Mouse (Mus musculus): ENCODE data around the gene Isg15. TPM values are rescaled to one million over a fixed set of nuclear protein-coding genes. Genes with fewer than 3 reads are reported as not detected.

Isg15 gene
- polyA plus RNA-seq, 1 experiment from 2014 or later: 0.79 TPM

DNA sequence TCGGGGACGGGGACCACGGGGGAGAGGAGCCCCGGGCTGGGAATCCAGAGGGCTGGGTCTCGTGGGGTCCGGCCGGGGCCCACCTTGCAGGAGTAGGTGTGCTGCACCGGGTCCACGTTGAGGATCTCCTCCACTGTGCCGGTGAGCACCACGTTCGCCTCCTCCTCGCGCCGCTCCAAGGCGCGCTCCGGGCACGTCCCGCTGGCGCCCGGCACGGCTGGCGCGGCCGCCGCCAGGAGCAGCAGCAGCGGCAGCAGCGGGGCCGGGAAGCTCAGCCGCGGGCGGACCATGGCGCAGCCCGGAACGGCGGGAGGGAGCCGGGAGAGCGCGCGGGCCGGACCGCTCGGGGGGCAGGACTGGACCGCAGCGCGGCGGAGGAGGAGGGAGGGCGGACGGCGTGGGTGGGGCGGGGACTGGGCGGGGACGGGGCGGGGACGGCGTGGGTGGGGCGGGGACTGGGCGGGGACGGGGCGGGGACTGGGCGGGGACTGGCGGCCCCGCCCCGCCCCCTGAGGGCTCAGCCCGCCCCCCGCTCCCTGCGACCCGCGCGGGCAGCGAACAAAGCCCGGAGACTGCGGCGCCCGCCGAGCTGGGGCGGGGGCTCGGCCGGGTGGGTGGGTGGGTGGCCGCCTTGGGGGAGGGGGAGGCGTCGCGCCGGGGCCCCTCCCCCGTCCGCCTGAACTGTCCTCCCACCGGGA, 3.3 kb downstream of the Isg15 start, which contains the start of gene Agrn:
Agrn (minus strand) TSS at position 358 of the 698 bp plus-strand sequence.
- WGBS: 0% methylated on average over 48 of the region's 88 CpGs
- peak within 1 kb of the TSS; percentile 95 for H3K9ac ChIP-seq
- H3K27ac ChIP-seq: peak within 1 kb of the TSS; percentile 97
- H3K4me1 ChIP-seq: peaks cover 48% of the 10 kb centered on the region
- peak within 1 kb of the TSS; percentile 88 for H3K4me3 ChIP-seq (replicated peaks)
- no peaks in the 10 kb centered on the region for H3K9me3 ChIP-seq
- ATAC-seq (ENCODE audit: low FRiP score): peak; percentile 83
- H3K36me3 ChIP-seq (replicated peaks): peaks cover 29% of the 10 kb centered on the region
- no peaks in the 10 kb centered on the region for H3K27me3 ChIP-seq
- peak within 1 kb of the TSS; percentile 93 for H3K4me2 ChIP-seq

DNA sequence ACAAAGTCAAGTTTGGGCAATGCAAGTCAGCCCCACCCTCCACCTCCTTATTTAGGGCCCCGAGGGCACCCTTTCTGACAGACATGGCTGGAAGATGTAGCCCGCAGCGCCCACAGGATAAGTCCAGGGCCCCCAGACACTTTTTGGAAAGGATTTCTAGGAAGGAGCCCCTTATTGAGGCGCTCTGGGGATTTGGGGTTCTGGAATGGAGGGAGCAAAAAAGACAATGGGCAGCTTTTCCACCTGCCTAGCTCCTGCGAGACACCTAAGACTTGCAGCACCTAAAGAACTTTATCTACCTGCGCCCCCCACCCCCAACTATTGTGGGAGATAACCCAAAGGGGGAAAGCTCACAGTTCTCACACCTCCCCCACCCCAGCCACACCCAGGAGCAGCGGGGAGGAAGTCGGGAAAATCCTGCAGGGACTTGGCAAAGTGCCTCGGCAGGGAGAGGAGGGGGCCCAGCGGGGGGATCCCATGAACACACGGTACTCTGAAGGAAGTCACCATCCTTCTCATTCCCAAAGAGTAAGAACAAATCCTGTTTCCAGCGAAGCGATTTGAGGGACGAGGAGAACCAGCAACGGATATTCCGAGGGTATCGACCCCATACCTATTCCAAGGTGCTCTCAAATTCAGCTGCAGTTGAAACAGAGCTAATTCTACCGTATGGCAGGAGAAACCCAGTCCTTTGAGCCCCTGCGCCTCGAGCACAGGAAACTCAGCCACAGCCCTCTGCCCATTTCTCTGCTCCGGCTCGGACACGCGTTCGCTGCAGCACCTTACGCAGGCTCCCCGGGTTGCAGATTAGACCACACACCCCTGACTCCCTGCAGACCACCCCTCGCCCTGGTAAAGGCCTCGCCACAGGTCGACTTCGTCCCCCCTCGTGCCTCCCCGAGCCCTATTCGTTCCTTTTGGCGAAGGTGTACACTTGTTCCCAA, 4.4 kb downstream of the Isg15 start:
- Histone ChIP-seq H3K9me3 (no peaks in the 10 kb centered on the region), H3K4me1 (peaks cover 56% of the 10 kb centered on the region)

DNA sequence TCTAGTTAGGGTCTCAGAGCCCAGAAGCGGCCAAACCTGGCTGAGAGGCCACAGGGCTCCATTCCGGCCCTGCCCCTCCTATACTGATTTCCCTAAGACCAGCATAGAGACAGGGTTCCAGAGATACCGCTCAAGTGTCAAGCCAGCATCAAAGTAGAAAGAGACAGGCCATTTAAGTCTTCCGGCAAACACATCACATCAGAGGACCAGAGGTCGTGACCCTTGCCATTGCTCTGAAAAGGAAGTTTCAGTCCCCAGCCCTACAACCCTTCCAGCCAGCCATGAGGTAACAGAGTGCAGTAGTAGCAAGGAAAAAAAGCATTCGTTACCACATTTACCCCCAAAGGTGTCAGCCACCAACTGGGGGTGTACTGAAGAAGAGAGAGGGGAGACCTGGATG, 6.3 kb downstream of the Isg15 start:
- Histone ChIP-seq H3K36me3 (replicated peaks) (peaks cover 55% of the 10 kb centered on the region), H3K27me3 (no peaks in the 10 kb centered on the region), H3K4me3 (replicated peaks) (0 out of 2 replicates have a peak overlapping the region, but pooled peaks have one; percentile 1), H3K27ac (no peak overlapping the region), H3K9me3 (no peaks in the 10 kb centered on the region), H3K4me1 (peaks cover 74% of the 10 kb centered on the region), H3K4me2 (peak overlapping the region; percentile 93; the same call in 1 of the 2 replicates), H3K9ac (peak overlapping the region; percentile 25; the same call in 1 of the 2 replicates)
- WGBS: 26% methylated on average over 6 of the region's 6 CpGs
- ATAC-seq (ENCODE audit: low FRiP score): no peak

More for the DNA sequence above, 4.4 kb downstream of the Isg15 start:
- Histone ChIP-seq H3K27ac (peak overlapping the region; percentile 97), H3K4me2 (peak overlapping the region; percentile 93), H3K4me3 (replicated peaks) (peak overlapping the region; percentile 88), H3K27me3 (no peaks in the 10 kb centered on the region), H3K9ac (peak overlapping the region; percentile 95), H3K36me3 (replicated peaks) (peaks cover 38% of the 10 kb centered on the region)
- 0 out of 2 replicates have a peak, but pooled peaks have one; percentile 13 for ATAC-seq (ENCODE audit: low FRiP score)
- WGBS: 2% methylated on average over 35 of the region's 35 CpGs

DNA sequence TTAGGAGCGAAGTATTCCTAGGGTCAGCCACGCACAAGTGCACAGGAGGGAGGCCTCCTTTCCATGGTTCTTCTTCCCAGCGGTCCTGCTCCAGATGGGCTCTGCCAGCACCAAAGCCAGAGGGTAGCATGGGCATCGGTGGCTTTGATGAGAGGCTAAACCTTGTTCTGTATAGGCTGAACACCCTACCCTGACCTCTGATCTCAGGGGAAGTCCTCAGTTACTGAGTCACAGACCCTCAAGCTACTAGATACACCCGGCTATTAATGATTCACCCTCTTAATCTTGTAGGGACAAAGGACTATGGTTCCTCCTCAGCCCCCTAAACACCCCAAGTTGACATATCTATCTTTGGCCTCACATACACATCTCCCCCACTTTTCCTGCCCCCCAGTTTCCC, 6.7 kb downstream of the Isg15 start:
- no peaks in the 10 kb centered on the region for H3K9me3 ChIP-seq
- no peaks in the 10 kb centered on the region for H3K27me3 ChIP-seq
- H3K4me3 ChIP-seq (replicated peaks): 0 out of 2 replicates have a peak overlapping the region, but pooled peaks have one; percentile 1
- WGBS: 69% methylated on average over 5 of the region's 5 CpGs
- H3K27ac ChIP-seq: no peak overlapping the region
- H3K9ac ChIP-seq: 0 out of 2 replicates have a peak overlapping the region, but pooled peaks have one; percentile 25
- H3K4me1 ChIP-seq: peaks cover 78% of the 10 kb centered on the region
- H3K4me2 ChIP-seq: peak overlapping the region; percentile 93
- ATAC-seq (ENCODE audit: low FRiP score): no peak
- H3K36me3 ChIP-seq (replicated peaks): peaks cover 55% of the 10 kb centered on the region

DNA sequence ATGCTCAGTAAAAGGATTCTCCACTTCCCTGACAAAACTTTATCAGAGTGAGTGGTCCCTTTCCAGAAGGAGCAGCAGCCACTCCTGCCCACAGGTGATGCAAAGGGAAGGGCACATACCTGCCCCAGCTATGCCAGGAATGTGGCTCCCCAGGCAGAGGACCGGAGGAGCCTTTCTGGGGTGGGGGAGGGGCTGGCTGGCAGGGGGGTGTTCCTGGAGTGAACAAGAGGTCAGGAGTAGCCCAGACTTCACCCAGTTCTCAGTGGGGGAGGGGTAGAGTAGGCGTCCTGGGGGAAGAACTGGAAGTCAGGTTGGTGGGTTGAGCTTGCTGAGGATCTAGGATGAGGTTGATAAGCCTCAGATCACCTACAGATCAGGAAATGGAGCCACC, 7.4 kb downstream of the Isg15 start:
- H3K36me3 ChIP-seq (replicated peaks): peaks cover 55% of the 10 kb centered on the region
- no peaks in the 10 kb centered on the region for H3K9me3 ChIP-seq
- H3K9ac ChIP-seq: peak overlapping the region; percentile 21; the same call in 1 of the 2 replicates
- ATAC-seq (ENCODE audit: low FRiP score): no peak
- no peak overlapping the region for H3K4me2 ChIP-seq
- no peaks in the 10 kb centered on the region for H3K27me3 ChIP-seq
- H3K27ac ChIP-seq: 0 out of 2 replicates have a peak overlapping the region, but pooled peaks have one; percentile 39
- H3K4me1 ChIP-seq: peaks cover 86% of the 10 kb centered on the region
- 33% methylated on average over 2 of the region's 2 CpGs for WGBS
- no peak overlapping the region for H3K4me3 ChIP-seq (replicated peaks)

DNA sequence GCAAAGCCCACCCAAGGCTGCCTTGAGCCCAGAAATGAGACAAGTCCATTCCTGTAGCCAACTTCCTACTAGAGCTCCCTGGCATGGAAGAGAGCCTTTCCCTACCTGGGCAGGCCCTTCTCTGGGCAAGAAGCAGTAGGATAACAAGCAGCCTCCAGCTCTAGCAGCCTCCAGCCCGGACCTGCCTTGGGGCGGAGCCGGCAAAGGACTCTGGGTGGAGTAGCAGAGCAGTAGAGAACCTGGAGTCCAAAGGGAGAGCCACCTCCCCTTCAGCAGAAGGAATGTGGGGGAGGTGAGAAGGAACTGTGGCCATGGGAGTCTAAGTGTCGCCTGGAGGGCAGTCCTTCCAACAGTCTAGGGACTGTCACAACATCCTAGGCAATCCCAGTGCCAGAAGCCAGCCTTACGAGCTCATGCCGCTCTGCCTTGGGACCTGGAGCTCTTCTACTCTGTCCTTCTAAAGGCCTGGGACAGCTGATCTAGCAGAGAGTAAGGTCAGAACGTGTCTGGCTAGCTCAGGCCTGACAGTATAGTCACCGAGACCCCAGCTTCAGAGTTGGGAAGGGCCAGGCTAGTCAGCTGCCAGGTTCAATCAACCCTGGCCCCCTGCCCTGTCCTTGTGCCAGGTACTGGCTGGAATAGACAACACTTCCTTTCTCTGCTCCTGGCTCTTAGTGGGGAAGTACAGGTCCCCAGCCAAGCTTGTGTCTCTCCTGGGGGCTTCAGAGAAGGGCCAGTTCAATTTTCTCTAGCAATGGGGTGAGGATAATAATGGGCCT, 8.0 kb downstream of the Isg15 start:
- H3K9ac ChIP-seq: no peak overlapping the region

DNA sequence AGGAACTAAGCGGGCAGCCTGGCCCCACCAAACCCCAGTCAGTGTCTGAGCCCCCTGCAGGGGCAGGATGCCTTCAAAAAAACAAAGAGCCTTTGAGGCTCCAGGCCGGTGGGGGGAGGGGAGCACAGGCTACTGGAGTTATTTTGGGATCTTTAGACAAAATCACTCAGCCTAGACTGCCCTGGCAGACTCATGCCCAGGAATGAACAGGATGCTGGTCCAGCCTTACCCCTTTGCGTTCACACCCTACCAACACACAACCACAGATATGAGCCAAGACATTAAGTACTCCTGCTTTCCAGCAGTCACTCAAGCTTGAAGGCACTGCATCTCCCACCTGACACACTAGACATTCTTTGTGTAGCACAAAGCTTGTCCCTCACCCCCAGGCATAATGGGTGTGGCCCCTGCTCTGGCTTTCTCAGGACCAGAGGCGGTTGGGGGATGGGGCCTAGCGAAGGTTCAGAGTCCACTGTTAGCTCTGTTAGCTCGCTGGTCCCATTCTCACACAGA, 11.8 kb downstream of the Isg15 start:
- Histone ChIP-seq H3K27me3 (no peaks in the 10 kb centered on the region), H3K36me3 (replicated peaks) (peaks cover 56% of the 10 kb centered on the region), H3K4me3 (replicated peaks) (peak overlapping the region; percentile 11; the same call in 1 of the 2 replicates), H3K9me3 (no peaks in the 10 kb centered on the region), H3K9ac (peak overlapping the region; percentile 51), H3K4me1 (peaks cover 98% of the 10 kb centered on the region), H3K27ac (peak overlapping the region; percentile 92), H3K4me2 (peak overlapping the region; percentile 44)
- peak; percentile 50 for ATAC-seq (ENCODE audit: low FRiP score)
- WGBS: 5% methylated on average over 6 of the region's 6 CpGs

More for the DNA sequence above, 8.0 kb downstream of the Isg15 start:
- no peaks in the 10 kb centered on the region for H3K27me3 ChIP-seq
- peaks cover 89% of the 10 kb centered on the region for H3K4me1 ChIP-seq
- no peak overlapping the region for H3K4me3 ChIP-seq (replicated peaks)
- 0 out of 2 replicates have a peak overlapping the region, but pooled peaks have one; percentile 39 for H3K27ac ChIP-seq
- WGBS: 61% methylated on average over 8 of the region's 8 CpGs
- no peak overlapping the region for H3K4me2 ChIP-seq
- H3K36me3 ChIP-seq (replicated peaks): peaks cover 55% of the 10 kb centered on the region
- no peak for ATAC-seq (ENCODE audit: low FRiP score)
- no peaks in the 10 kb centered on the region for H3K9me3 ChIP-seq

DNA sequence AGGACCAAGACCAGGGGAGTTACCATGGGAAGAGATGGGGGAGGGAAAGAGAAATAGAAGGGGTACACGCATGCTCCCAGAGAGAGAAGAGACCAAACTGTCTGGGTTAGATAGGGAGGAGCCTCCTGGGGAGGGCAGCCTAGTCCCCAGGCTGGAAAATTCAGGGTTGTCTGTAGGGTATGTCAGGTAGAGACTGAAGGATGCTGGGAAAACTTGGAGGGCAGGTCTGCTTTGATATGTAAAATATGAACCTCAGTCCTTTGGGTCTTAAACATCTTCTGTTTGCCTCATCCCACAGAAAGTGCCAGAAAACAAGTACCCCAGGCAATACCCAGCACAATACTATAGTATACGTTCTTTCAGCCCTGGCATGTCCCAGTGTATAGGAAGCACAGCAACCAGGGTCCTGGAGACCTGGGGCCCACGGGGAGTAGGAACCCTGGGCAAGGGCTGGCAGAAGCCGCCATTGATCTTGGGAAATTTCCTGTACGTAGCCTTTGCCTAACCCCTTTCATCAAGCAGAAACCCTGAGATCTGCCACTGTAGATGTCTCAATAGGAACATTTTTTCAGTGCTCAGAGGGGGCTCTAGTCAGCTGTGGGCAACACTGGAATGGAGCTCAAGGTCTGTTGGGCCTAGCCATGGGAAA, 12.3 kb downstream of the Isg15 start:
- Histone ChIP-seq H3K36me3 (replicated peaks) (peaks cover 54% of the 10 kb centered on the region), H3K27me3 (no peaks in the 10 kb centered on the region), H3K4me2 (peak overlapping the region; percentile 44), H3K27ac (peak overlapping the region; percentile 92), H3K9me3 (no peaks in the 10 kb centered on the region), H3K9ac (peak overlapping the region; percentile 51; the same call in 1 of the 2 replicates), H3K4me3 (replicated peaks) (no peak overlapping the region), H3K4me1 (peaks cover 98% of the 10 kb centered on the region)
- WGBS: 28% methylated on average over 5 of the region's 5 CpGs
- ATAC-seq (ENCODE audit: low FRiP score): peak; percentile 1; the same call in 1 of the 2 replicates

DNA sequence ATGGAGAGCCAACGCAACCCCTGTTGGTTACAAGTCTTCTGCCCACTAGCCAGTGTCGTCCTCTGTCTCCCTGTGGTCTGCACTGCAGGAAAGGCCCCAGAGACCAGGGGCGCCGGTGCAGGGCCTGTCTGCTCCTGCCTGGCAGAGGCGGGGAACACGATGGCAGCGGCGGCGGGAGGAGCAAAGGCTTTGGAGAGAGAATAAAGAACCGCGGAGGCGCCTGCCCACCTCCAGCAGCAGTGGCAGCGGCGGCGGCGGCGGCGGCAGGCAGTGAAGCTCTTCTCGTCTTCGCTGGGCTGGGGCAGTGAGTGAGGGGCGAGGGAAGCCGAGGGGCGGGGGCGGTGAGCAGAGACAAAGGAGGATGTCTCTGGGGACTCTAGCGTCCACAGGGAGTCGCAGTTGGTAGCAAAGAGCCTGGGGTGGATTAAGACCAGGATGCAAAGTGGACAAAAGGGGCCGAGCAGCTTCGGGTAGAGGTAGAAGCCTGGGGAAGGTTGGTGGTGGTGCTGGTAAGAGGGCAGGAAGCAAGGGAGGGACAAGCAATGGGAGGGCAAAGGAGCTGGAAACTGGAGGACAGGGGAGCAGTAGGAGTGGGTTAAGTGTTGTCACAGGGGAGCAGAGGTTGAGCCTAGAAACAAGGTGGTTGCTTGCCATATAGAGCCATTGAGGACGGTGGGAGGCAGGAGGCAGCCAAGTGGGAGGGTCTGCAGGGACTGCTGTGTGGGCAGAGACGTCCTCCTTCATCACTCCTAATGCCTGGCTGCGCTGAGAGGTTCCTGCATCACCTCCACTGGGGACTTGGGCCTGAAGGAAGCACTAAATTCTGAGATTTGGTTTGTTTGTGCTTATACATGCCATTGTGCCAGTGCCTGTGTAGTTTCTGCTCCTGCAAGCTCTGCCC, 14.4 kb downstream of the Isg15 start:
- Histone ChIP-seq H3K9me3 (no peaks in the 10 kb centered on the region), H3K4me3 (replicated peaks) (peak overlapping the region; percentile 46), H3K27me3 (no peaks in the 10 kb centered on the region), H3K9ac (peak overlapping the region; percentile 82), H3K36me3 (replicated peaks) (peaks cover 55% of the 10 kb centered on the region), H3K4me1 (peaks cover 97% of the 10 kb centered on the region), H3K27ac (peak overlapping the region; percentile 96), H3K4me2 (peak overlapping the region; percentile 67)
- ATAC-seq (ENCODE audit: low FRiP score): peak; percentile 64
- WGBS: 4% methylated on average over 31 of the region's 31 CpGs

DNA sequence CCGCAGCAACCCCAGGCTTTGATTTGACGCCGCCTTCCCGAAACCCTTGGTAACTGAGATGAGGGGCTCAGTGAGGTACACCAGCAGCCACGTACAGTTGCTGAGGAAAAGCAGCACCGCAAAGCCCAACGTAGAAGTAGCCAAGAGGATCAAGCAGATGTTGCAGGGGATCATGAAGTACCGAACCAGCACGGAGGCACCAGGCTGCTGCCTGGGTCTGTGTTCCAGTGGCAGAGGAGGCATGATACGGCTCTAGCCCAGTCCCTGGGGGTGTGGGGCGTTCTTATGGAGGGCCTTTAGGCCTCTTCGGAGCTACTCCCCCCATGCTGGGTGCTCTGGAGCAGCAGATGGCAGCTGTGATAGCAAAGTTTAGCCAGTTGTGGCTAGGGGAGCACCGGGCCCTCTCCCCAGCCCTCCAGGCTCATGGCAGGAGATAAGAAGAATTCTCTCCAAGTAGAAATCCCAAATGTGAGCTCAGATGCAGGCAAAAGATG, 15.1 kb downstream of the Isg15 start:
- Histone ChIP-seq H3K36me3 (replicated peaks) (peaks cover 55% of the 10 kb centered on the region), H3K4me2 (peak overlapping the region; percentile 67), H3K4me3 (replicated peaks) (peak overlapping the region; percentile 46), H3K9ac (peak overlapping the region; percentile 82), H3K4me1 (peaks cover 92% of the 10 kb centered on the region), H3K27ac (peak overlapping the region; percentile 96), H3K27me3 (no peaks in the 10 kb centered on the region), H3K9me3 (no peaks in the 10 kb centered on the region)
- 65% methylated on average over 13 of the region's 13 CpGs for WGBS
- ATAC-seq (ENCODE audit: low FRiP score): no peak
